Mouse (Mus musculus) myocyte (in vitro differentiated cells): Measurements from ENCODE around the gene Slc35b2.

ENCODE experiments used
- MAX ChIP-seq: IDR thresholded peaks from one replicate; pipeline ENCODE4 v1.6.1; 2011; ENCODE audit warnings: low read depth, mild to moderate bottlenecking, control low read depth
- TCF12 ChIP-seq: IDR thresholded peaks from one replicate; pipeline ENCODE4 v1.6.1; 2011; ENCODE audit warnings: mild to moderate bottlenecking, control low read depth; ENCODE audit not compliant: poor library complexity, insufficient read depth, severe bottlenecking

GRCm38 (mm10) chr17:45543115-45543514 lies 20.6 kb upstream of the Slc35b2 start:
- no peak for TF ChIP-seq TCF12
- TF ChIP-seq MAX = no peak
